Mouse (Mus musculus): ENCODE measurements at regions not wholly inside any gene's neighbourhood (a gene's known extent, or its start where the extent isn't known, plus 50 kb on each side); places are given as distances from the start of the nearest gene placed in this dataset.
A peak's percentile ranks its signal among the peaks of the same experiment; 100 is the strongest.
"Not testable (repeated sequence)": the region's sequence is repeated elsewhere in the genome, so short reads cannot be mapped to it uniquely, and the experiment has no call there.

DNA sequence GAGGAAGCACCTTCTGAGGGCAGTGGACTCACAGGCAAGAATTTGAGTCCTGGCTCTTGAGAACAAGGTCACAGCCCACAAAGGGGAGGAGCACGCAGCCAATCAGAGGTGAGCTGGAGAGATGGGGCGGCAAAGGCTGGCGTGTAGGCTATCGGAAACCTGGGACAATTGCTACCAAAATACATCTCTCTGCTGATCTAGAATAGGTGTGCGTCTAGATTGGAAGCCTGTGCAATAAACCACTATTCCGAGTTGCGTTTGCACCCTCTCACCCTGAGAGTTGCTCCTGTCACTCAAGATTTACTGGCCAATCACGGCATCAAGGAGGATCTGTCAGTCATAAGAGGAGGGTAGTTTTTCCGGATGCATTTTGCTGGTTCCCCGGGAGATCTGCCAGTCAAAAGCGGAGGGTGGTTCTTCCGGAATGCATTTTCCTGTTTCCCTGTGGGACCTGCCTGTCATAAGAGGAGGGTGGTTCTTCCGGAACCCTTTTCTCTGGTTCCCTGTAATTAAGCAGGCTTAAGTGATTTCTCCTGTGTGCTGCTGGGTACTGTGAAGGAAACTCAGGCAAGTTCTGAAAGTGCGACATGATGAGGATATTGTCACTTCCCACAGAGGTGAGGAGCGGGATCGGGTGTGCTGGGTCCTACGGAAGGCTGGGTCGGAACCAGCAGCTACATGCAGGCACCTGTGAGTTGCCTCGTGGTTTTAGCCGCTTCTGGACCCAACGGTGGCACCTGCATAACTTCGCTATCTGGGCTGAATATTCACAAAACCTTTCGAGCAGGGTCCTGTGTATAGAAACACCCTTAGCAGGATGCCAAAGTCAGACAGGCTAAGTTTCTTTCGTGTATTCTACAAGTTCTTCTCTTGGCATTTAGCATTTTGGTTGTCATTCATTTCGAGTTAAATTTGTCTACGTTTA lies 112.6 kb upstream of the Zfp960 start:
- peak; percentile 92 to 95 for DNase-seq

DNA sequence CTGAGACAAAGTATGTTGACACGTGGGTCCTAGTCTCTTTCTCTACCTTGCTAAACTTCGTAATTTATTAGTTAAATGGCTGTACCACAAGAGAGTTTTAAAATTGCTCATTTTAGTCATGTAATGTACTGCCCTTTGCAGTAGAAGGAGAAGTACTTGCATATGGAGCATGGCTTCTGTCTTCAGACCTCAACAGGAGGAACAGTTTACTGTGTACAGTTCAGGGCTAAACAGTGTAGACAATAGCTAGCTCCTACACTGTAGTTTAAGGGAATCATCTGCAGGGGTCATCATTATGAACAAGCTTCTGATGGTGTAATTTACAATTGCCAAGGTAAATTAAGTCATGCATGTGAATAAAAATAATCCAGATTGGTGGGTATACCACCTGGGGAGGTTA lies 111.8 kb upstream of the Zfp960 start:
- DNase-seq: not testable (repeated sequence)

DNA sequence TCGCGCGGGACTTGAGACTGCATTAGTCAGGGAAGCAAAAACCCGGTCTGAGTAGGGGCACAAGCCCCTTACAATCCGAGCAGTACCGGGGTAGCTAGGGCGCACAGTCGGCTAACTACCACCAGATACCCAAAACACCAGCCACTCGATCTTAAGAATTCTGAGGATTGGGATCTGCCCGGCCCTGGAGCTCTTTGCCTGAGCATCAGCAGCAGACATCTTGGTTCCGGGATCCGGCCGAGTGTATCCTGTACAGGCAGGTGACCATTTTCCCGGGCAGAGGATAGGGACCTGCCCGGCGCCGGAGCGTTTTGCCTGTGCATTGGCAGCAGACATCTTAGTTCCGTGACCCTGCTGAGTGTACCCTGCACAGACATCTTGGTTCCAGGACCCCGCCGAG lies 66.7 kb upstream of the Zfp960 start:
- not testable (repeated sequence) for DNase-seq

DNA sequence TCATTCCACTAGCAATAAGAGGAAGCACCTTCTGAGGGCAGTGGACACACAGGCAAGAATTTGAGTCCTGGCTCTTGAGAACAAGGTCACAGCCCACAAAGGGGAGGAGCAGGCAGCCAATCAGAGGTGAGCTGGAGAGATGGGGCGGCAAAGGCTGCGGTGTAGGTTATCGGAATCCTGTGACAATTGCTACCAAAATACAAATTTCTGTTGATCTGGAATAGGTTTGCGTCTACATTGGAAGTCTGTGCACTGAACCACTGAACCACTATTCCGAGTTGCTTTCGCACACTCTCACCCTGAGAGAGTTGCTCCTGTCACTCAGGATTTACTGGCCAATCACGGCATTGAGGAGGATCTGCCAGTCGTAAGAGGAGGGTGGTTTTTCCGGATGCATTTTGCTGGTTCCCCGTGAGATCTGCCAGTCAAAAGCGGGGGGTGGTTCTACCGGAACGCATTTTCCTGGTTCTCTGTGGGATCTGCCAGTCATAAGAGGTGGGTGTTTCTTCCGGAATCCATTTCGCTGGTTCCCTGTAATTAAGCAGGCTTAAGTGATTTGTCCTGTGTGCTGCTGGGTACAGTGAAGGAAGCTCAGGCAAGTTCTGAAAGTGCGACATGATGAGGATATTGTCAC lies 59.2 kb upstream of the Zfp960 start:
- peak; percentile 88 to 95 for DNase-seq

DNA sequence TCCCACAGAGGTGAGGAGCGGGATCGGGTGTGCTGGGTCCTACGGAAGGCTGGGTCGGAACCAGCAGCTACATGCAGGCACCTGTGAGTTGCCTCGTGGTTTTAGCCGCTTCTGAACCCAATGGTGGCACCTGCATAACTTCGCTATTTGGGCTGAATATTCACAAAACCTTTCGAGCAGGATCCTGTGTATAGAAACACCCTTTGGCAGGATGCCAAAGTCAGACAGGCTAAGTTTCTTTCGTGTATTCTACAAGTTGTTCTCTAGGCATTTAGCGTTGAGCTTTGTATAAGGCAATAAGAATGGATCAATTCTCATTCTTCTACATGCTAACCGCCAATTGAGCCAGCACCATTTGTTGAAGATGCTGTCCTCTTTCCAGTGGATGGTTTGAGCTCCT lies 58.6 kb upstream of the Zfp960 start:
- DNase-seq: peak in 1 of 2 experiments; percentile 3

Data from kidney, postnatal 25 days (tissue).